Mouse (Mus musculus): ENCODE data around the gene Abr. TPM values are rescaled to one million over a fixed set of nuclear protein-coding genes. Genes with fewer than 3 reads are reported as not detected.

Gene Abr
- polyA plus RNA-seq, 1 experiment from 2014 or later, result 113 TPM

DNA sequence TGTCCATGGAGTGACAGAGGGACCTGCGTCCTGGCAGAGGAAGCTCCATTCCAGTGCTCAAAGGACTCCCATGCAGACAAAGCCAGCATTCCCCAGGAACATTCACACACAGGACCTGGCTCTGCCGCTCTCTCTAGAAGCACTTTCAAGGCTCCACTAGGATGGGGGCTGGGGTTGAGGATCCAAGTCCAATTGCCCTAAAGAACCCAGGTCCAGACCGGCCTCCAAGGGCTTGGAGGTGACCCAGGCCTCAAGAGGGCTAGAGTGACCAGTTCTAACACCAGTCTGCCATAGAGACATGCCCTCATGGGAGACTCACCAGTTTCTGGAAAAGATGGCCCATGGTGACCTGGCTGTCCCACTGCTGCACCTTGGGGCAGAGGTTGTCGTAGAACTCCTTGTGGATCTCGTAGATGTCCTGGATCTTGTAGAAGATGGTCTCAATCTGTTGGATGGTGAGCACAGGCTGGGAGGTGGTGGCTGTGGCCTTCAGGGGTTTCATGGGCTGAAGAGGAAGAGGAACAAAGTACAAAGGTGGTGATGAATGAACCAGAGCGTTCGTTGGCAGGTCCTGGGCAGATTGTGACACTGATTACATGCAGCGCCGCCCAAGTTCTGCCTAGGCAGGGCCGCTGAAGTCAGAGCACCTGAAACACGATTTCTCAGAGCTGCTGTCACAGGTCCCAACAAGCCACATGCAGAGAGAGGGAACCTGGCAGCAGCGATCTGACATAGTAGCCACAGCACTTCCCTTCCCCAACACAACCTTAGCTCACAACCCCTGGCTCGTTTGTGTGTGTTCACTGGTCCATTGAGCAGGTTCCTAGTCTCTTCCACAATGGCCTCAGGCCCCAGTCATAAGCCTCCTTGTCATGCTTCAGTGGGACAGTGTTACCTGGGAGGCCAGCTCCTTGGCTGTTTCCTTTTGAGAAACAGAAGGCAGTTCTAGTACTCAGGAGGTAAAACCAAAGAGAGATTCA is 143.1 kb downstream of the Abr start:
- no peak overlapping the region for H3K9ac ChIP-seq
- no peak for ATAC-seq (ENCODE audit: low FRiP score, low read depth)
- H3K36me3 ChIP-seq, result peaks cover 13% of the 10 kb centered on the region
- WGBS, result 90% methylated on average over 13 of the region's 13 CpGs
- no peaks in the 10 kb centered on the region for H3K9me3 ChIP-seq
- H3K4me3 ChIP-seq, result no peak overlapping the region
- no peaks in the 10 kb centered on the region for H3K27me3 ChIP-seq
- no peak overlapping the region for H3K4me2 ChIP-seq
- H3K27ac ChIP-seq (replicated peaks), result no peak overlapping the region
- peaks cover 25% of the 10 kb centered on the region for H3K4me1 ChIP-seq (replicated peaks)

DNA sequence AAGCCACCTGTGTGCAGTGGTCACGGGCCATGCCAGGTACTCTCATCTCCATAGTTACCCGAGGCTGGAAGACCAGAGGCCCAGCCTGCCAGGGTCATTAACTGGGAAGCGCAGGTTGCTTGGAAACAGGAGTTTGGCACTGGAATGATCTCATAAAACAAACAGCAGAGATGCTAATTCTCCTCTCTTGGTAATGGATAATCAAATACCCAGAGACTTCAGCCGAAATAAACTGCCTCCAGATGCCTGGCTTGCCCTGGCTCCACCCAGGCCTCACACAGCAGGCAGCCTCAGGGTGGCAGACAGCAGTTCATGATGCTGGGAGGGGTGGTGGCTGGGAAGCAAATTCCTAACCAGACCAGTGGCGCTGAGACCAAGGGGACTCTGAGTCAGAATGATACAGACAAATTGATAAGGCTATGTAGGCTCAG is 145.0 kb downstream of the Abr start:
- Histone ChIP-seq H3K36me3 (peaks cover 13% of the 10 kb centered on the region), H3K4me2 (no peak overlapping the region), H3K4me3 (no peak overlapping the region), H3K27me3 (no peaks in the 10 kb centered on the region), H3K9ac (no peak overlapping the region), H3K4me1 (replicated peaks) (peaks cover 32% of the 10 kb centered on the region), H3K9me3 (no peaks in the 10 kb centered on the region), H3K27ac (replicated peaks) (peak overlapping the region; percentile 64)
- 0 out of 2 replicates have a peak, but pooled peaks have one; percentile 35 for ATAC-seq (ENCODE audit: low FRiP score, low read depth)
- WGBS, result 18% methylated on average over 5 of the region's 5 CpGs

DNA sequence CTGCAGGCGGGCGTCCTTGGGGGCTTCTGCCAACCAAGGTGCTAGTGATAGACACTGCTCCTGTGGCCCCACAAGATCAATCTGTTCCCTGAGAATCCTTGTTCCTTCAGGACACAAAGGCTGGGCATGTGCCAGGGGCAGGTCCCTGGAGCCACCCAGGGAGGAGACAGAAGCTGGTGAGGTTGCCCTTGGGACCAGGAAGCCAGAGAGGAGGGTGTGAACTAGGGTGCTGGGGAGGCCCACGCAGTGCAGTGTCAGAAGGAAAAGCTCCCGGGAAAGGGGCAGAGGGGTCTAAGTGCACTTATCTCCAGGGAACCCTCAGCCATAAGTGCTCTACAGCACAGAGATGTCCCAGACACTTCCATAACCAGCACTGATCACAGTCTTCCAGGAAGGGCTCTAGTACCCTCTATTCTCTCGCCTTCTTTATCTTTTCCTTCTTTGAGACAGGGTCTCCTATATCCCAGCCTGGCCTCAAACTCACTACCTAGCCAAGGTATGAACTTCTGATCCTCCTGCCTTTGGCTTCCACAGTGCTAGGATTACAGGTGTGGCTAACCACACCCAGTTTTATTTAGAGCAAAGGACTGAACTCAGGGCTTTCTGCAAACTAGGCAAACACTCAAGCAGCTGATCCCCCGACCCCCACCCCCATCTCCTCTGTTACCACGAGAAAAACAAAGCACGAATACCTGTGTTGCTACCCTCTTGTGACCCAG is 145.6 kb downstream of the Abr start:
- Histone ChIP-seq H3K4me1 (replicated peaks) (peaks cover 38% of the 10 kb centered on the region), H3K4me2 (no peak overlapping the region), H3K27me3 (no peaks in the 10 kb centered on the region), H3K4me3 (no peak overlapping the region), H3K9ac (no peak overlapping the region), H3K36me3 (peaks cover 13% of the 10 kb centered on the region), H3K27ac (replicated peaks) (peak overlapping the region; percentile 64; the same call in 1 of the 2 replicates), H3K9me3 (no peaks in the 10 kb centered on the region)
- ATAC-seq (ENCODE audit: low FRiP score, low read depth), result no peak
- WGBS, result 71% methylated on average over 8 of the region's 8 CpGs

DNA sequence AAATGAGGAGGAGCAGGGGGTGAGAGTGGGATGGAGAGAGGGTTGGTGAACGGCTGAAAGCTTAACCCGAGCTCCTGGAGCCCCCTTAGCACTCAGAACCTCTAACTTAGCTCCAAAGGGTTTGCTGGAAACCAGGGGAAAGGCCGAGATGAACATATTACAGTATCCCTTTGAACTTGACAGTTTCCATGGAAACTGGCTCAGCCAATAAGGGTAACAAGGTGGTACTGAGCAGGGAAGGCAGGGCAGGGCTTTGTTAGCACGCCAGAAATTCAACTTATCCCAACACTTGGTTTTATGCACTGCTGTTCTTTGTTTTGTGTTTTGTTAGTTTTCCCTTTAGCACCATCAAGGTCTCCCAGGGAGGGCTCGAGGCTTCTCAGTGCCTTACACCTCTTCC is 149.5 kb downstream of the Abr start:
- H3K9ac ChIP-seq, result no peak overlapping the region
- ATAC-seq (ENCODE audit: low FRiP score, low read depth), result peak; percentile 14; the same call in 1 of the 2 replicates
- WGBS, result 14% methylated on average over 5 of the region's 5 CpGs

DNA sequence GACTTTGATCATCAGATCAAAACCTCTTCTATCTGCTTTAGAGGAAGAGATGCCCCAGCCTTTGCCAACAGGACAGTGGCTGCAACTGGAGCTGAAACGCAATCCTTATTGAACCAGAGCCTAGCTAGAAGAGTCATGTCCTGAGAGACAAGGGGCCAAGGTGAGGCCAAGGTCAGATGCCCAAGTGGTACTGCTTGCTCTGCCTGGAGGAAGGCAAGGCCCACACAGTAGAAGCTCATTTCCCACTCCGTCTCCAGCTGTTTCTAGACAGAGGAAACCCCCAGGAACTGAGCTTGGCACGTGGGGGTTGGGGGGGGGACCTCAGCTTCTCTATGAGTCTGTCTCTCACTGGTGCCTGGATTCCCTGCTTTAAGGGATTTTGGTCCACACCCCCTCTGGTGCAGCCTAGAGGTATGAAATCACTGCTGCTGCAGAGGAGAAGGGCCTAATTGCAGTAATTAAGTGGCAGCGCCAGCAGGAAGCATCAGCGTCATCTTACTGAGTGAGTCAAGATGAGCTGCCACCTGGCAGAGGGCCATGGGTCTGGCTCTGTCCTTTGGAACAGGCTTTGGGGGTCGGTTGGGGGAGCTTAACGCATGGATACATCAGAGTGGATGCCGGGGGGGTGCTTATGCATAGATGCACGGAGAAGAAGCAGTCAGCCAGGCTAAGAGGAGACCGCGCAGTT is 152.7 kb downstream of the Abr start:
- Histone ChIP-seq H3K4me1 (replicated peaks) (peaks cover 78% of the 10 kb centered on the region), H3K27me3 (no peaks in the 10 kb centered on the region), H3K27ac (replicated peaks) (peak overlapping the region; percentile 91), H3K9ac (no peak overlapping the region; the same call in 1 of the 2 replicates), H3K4me2 (no peak overlapping the region), H3K9me3 (no peaks in the 10 kb centered on the region), H3K36me3 (no peaks in the 10 kb centered on the region), H3K4me3 (no peak overlapping the region)
- peak; percentile 14; the same call in 1 of the 2 replicates for ATAC-seq (ENCODE audit: low FRiP score, low read depth)
- 33% methylated on average over 11 of the region's 11 CpGs for WGBS

More for the DNA sequence above, 149.5 kb downstream of the Abr start:
- Histone ChIP-seq H3K4me1 (replicated peaks) (peaks cover 64% of the 10 kb centered on the region), H3K9me3 (no peaks in the 10 kb centered on the region), H3K27ac (replicated peaks) (peak overlapping the region; percentile 78), H3K4me2 (peak overlapping the region; percentile 27), H3K27me3 (no peaks in the 10 kb centered on the region), H3K4me3 (no peak overlapping the region), H3K36me3 (no peaks in the 10 kb centered on the region)

DNA sequence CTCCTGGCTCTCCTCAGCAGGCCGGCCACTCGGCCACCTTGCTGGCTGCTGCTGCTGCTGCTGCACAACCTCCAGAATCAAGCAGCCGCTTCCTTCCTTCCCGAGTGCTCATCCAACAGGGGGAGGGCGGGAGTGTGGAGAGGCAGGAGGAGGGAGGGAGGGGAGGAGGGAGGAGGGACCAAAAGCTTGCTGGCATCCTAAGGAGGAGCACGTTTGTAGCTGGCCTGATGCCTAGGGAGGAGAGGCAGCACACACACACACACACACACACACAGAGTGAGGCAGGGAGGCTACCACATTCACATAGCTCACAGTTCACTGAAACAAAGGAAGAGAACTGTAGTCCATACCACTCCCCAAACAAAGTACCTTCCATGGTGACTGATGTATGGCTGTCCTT is 153.8 kb downstream of the Abr start:
- under 1% methylated on average over 6 of the region's 6 CpGs for WGBS
- ATAC-seq (ENCODE audit: low FRiP score, low read depth), result peak; percentile 80
- peak overlapping the region; percentile 91 for H3K27ac ChIP-seq (replicated peaks)

DNA sequence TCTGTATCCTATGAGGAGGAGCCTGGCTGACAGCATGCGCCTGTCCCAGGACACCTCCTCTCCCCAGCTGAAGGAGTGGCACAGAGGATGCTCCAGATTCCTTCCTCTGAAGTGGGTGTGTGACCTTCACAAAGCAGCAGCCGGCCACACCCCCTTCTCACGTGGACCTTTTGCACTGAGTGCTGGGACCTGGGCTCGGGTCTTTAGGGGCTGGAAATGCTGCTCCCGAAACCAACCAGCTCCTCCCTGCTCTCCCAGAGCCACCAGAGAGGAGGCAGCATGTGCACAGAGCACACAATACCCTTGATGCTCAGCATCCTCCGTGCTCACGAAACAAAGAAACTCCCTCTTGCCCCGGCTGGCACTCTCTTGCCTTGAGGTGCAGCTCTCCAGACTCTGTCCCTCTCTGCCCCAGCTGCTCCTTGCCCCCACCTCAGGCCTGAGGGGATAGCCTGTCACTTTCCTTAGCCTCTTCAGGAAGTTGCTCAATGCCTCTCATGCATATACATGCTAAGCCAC is 154.6 kb downstream of the Abr start:
- peak overlapping the region; percentile 46 for H3K4me3 ChIP-seq
- 6% methylated on average over 8 of the region's 8 CpGs for WGBS
- peaks cover 13% of the 10 kb centered on the region for H3K36me3 ChIP-seq
- H3K9ac ChIP-seq, result peak overlapping the region; percentile 61
- H3K9me3 ChIP-seq, result no peaks in the 10 kb centered on the region
- H3K27me3 ChIP-seq, result no peaks in the 10 kb centered on the region
- peaks cover 80% of the 10 kb centered on the region for H3K4me1 ChIP-seq (replicated peaks)
- peak overlapping the region; percentile 60 for H3K4me2 ChIP-seq
- ATAC-seq (ENCODE audit: low FRiP score, low read depth), result peak; percentile 33
- peak overlapping the region; percentile 91 for H3K27ac ChIP-seq (replicated peaks)

More for the DNA sequence above, 153.8 kb downstream of the Abr start:
- H3K4me2 ChIP-seq, result peak overlapping the region; percentile 60
- peak overlapping the region; percentile 61 for H3K9ac ChIP-seq
- H3K9me3 ChIP-seq, result no peaks in the 10 kb centered on the region
- H3K27me3 ChIP-seq, result no peaks in the 10 kb centered on the region
- peaks cover 5% of the 10 kb centered on the region for H3K36me3 ChIP-seq
- H3K4me1 ChIP-seq (replicated peaks), result peaks cover 88% of the 10 kb centered on the region
- H3K4me3 ChIP-seq, result peak overlapping the region; percentile 46

DNA sequence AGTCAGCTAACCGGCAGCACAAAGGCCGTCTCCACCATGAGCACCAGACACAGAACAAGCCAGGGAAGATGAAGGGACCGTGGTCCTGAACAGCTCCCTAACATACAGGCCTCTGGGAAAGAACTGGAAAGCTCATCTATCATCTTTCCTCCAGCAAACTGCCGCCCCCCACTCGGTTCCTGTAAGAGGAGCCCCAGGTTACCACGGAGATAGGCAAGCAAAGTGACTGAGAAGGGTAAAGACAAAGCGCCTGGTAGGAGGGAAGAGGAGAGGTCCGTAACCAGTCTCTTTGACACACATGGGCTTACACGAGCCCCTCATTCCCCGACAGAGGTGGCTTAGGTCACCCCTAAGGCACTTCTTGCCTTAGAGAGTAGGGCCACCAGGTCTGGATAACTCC is 155.0 kb downstream of the Abr start:
- Histone ChIP-seq H3K4me1 (replicated peaks) (peaks cover 76% of the 10 kb centered on the region), H3K4me3 (peak overlapping the region; percentile 46), H3K36me3 (peaks cover 16% of the 10 kb centered on the region), H3K27ac (replicated peaks) (peak overlapping the region; percentile 91), H3K4me2 (peak overlapping the region; percentile 60), H3K9ac (peak overlapping the region; percentile 61), H3K9me3 (no peaks in the 10 kb centered on the region), H3K27me3 (no peaks in the 10 kb centered on the region)
- 14% methylated on average over 10 of the region's 10 CpGs for WGBS
- ATAC-seq (ENCODE audit: low FRiP score, low read depth), result no peak

DNA sequence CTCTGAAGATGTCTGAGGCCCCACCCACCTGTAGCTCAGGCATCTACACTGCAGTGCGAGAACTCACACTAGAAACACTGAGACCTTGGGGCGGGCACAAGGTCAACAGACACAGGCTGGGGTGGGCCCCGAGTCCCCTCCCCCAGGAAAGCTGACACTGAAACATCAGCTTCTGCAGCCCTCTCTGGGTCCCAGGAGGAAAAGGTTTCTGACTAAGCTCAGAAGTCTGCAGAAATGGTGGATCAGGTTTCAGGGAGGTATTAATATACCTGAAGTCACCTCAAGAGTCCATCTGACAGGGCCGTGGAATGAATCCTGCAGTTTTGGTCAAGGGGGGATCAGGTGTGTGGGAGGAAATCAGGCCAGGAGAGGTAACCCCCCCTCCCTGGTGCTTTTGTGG is 156.2 kb downstream of the Abr start:
- Histone ChIP-seq H3K27me3 (no peaks in the 10 kb centered on the region), H3K4me3 (no peak overlapping the region), H3K36me3 (peaks cover 26% of the 10 kb centered on the region), H3K27ac (replicated peaks) (no peak overlapping the region; the same call in 1 of the 2 replicates), H3K9me3 (no peaks in the 10 kb centered on the region), H3K9ac (no peak overlapping the region), H3K4me2 (peak overlapping the region; percentile 60), H3K4me1 (replicated peaks) (peaks cover 76% of the 10 kb centered on the region)
- 92% methylated on average over 4 of the region's 4 CpGs for whole genome bisulfite sequencing
- ATAC-seq (ENCODE audit: low FRiP score, low read depth), result no peak

DNA sequence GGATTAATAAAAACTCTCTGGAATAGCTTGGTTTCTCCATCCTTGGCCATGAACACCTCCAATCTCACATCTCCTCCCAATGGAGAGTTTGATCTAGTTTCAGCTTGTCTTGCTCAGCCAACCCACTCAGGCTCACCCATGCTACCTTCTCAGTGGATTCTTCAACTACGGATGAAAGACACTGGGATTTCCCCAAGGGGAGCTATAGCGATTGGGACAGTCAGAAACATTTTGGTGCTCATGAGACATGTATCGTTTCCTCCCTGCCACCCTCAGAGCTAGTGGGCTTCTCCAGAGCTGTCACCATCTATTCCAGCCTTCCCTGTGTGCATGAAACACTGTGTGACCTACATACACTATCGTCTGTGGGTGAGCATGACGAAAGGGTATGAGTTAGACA is 160.4 kb downstream of the Abr start:
- H3K4me1 ChIP-seq (replicated peaks), result peaks cover 43% of the 10 kb centered on the region
- no peak overlapping the region for H3K4me3 ChIP-seq
- no peaks in the 10 kb centered on the region for H3K27me3 ChIP-seq
- ATAC-seq (ENCODE audit: low FRiP score, low read depth), result no peak
- H3K36me3 ChIP-seq, result peaks cover 44% of the 10 kb centered on the region
- no peak overlapping the region for H3K9ac ChIP-seq
- H3K4me2 ChIP-seq, result no peak overlapping the region
- WGBS, result 74% methylated on average over 5 of the region's 5 CpGs
- H3K9me3 ChIP-seq, result no peaks in the 10 kb centered on the region
- 0 out of 2 replicates have a peak overlapping the region, but pooled peaks have one; percentile 3 for H3K27ac ChIP-seq (replicated peaks)

DNA sequence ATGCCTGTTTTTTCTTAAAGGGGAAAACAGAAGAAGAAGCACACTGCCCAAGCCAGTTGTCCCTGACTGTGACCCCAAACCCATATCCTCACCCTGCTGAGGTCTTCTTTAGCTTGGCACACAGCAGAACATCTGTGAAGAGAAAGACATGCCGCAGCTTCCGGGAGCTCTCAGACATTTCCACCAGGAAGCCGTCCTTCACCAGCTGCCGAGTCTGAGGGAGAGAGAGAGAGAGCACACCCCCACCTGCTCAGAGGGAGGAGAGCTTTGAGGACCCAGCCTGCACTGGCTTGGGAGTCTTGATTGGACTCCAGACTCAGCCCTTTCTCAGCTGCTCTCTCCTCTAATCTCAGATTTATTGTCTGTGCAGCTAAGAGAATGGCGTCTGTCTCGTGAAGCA is 160.9 kb downstream of the Abr start:
- Histone ChIP-seq H3K4me3 (no peak overlapping the region), H3K9ac (no peak overlapping the region), H3K36me3 (peaks cover 45% of the 10 kb centered on the region), H3K4me1 (replicated peaks) (peaks cover 42% of the 10 kb centered on the region), H3K27me3 (no peaks in the 10 kb centered on the region), H3K9me3 (no peaks in the 10 kb centered on the region), H3K27ac (replicated peaks) (no peak overlapping the region), H3K4me2 (no peak overlapping the region)
- WGBS, result 60% methylated on average over 6 of the region's 6 CpGs
- ATAC-seq (ENCODE audit: low FRiP score, low read depth), result no peak
